ENCODE assay signal across 15 mouse cellular contexts in genomic region chr6:51754239-51754681, GRCm38 (mm10).
DNase-seq lines count a peak whose midpoint lies in the region; ATAC-seq and TF ChIP-seq lines count a peak whose summit lies in the region.
"Had no signal": no experiment of that assay in that cellular context is flagged by ENCODE, and none has a peak within 500 bp of the region (broad histone marks: within the 10 kb centered on the region; RNA-seq: fewer than 3 reads in every experiment).

No protein-coding gene starts in this region.

- no peaks in the 10 kb centered on the region for H3K36me3 ChIP-seq in hindbrain, embryonic 13.5 days
- no peaks in the 10 kb centered on the region for H3K36me3 ChIP-seq in intestine, postnatal 0 days (ENCODE audit: control insufficient read depth, insufficient read depth)
- H3K36me3 ChIP-seq: embryonic facial prominence, embryonic 10.5 days; heart, embryonic 13.5 days; intestine, embryonic 15.5 days; limb, embryonic 10.5 days had no signal

- no peaks in the 10 kb centered on the region for H3K9me3 ChIP-seq in hindbrain, embryonic 13.5 days
- H3K9me3 ChIP-seq in intestine, postnatal 0 days (ENCODE audit: control insufficient read depth): no peaks in the 10 kb centered on the region
- H3K9me3 ChIP-seq: embryonic facial prominence, embryonic 10.5 days; heart, embryonic 13.5 days; intestine, embryonic 15.5 days; limb, embryonic 10.5 days had no signal

- ATAC-seq in hindbrain, embryonic 13.5 days (ENCODE audit: low FRiP score): no peak
- no peak for ATAC-seq in intestine, postnatal 0 days
- ATAC-seq: intestine, embryonic 15.5 days; liver, postnatal 0 days had no signal

- H3K27me3 ChIP-seq in hindbrain, embryonic 13.5 days: no peaks in the 10 kb centered on the region
- H3K27me3 ChIP-seq in intestine, postnatal 0 days (replicated peaks; ENCODE audit: control insufficient read depth, insufficient read depth, low read length): no peaks in the 10 kb centered on the region
- H3K27me3 ChIP-seq: intestine, embryonic 15.5 days had no signal

- TF ChIP-seq CTCF in brain, embryonic 14.5 days (IDR thresholded peaks at IDR 0.05; ENCODE audit: borderline replicate concordance, extremely low read depth, insufficient read depth, insufficient read length): no peak
- TF ChIP-seq CTCF in intestine, postnatal 0 days (IDR thresholded peaks at IDR 0.05; ENCODE audit: low read depth): no peak
- TF ChIP-seq CTCF in lung, adult 2 months (IDR thresholded peaks at IDR 0.05; ENCODE audit: insufficient read depth, low read length): no peak

- no peak for TF ChIP-seq POLR2A in brain, embryonic 14.5 days (IDR thresholded peaks at IDR 0.05; ENCODE audit: borderline replicate concordance, extremely low read depth, insufficient read depth, insufficient read length, poor library complexity, severe bottlenecking)
- TF ChIP-seq POLR2A in lung, adult 2 months (IDR thresholded peaks at IDR 0.05; ENCODE audit: borderline replicate concordance, extremely low read depth, low read depth, low read length): no peak

- no peak overlapping the region for H3K4me2 ChIP-seq in hindbrain, embryonic 13.5 days
- no peak overlapping the region for H3K4me2 ChIP-seq in intestine, postnatal 0 days (replicated peaks; ENCODE audit: low read depth)
- H3K4me2 ChIP-seq: heart, embryonic 13.5 days; intestine, embryonic 15.5 days had no signal

- peak; percentile 62 for DNase-seq in heart, adult 11 months
- DNase-seq in heart, adult 18-20 months: no peak
- DNase-seq in brain, embryonic 14.5 days (ENCODE audit: low read depth): peak; percentile 81
- peak; percentile 21 to 36 for DNase-seq in layer of hippocampus, postnatal 25 days (ENCODE audit: extremely low spot score in 1 of 2, low spot score in 1 of 2)
- DNase-seq in lung, adult 2 months: no peak
- no peak for DNase-seq in spleen, postnatal 14 days (ENCODE audit: low spot score in 2 of 2)
- DNase-seq: liver, postnatal 0 days; thymus, postnatal 4 days had no signal

- H3K4me3 ChIP-seq in hindbrain, embryonic 13.5 days: no peak overlapping the region
- H3K4me3 ChIP-seq in intestine, postnatal 0 days (ENCODE audit: low read depth, low read length): no peak overlapping the region
- H3K4me3 ChIP-seq in lung, adult 2 months (replicated peaks; ENCODE audit: extremely low read depth, low read depth, low read length): no peak overlapping the region
- H3K4me3 ChIP-seq: embryonic facial prominence, embryonic 10.5 days; heart, embryonic 13.5 days; intestine, embryonic 15.5 days; limb, embryonic 10.5 days; megakaryocyte, embryonic 14.5 days had no signal

- 50% methylated on average over 8 of the region's 8 CpGs for WGBS in hindbrain, embryonic 13.5 days
- WGBS in intestine, postnatal 0 days: 70% methylated on average over 8 of the region's 8 CpGs
- WGBS in lung, adult 2 months: 75% methylated on average over 8 of the region's 8 CpGs

- H3K27ac ChIP-seq in hindbrain, embryonic 13.5 days: peak overlapping the region; percentile 83
- H3K27ac ChIP-seq in intestine, postnatal 0 days (ENCODE audit: low read depth, low read length): no peak overlapping the region
- H3K27ac ChIP-seq: embryonic facial prominence, embryonic 10.5 days; heart, embryonic 13.5 days; intestine, embryonic 15.5 days; limb, embryonic 10.5 days had no signal

- peaks cover 30% of the 10 kb centered on the region for H3K4me1 ChIP-seq in hindbrain, embryonic 13.5 days (replicated peaks)
- no peaks in the 10 kb centered on the region for H3K4me1 ChIP-seq in intestine, postnatal 0 days (replicated peaks; ENCODE audit: control insufficient read depth, insufficient read depth, low read length)
- no peaks in the 10 kb centered on the region for H3K4me1 ChIP-seq in lung, adult 2 months (ENCODE audit: control insufficient read depth, insufficient read depth, low read length)
- H3K4me1 ChIP-seq: intestine, embryonic 15.5 days had no signal

- 0 out of 2 replicates have a peak overlapping the region, but pooled peaks have one; percentile 31 for H3K9ac ChIP-seq in hindbrain, embryonic 13.5 days
- no peak overlapping the region for H3K9ac ChIP-seq in intestine, postnatal 0 days (ENCODE audit: low read depth, low read length)
- H3K9ac ChIP-seq: heart, embryonic 13.5 days; intestine, embryonic 15.5 days; liver, postnatal 0 days had no signal

Comparison
In these comparisons a context has a peak if more than half of its experiments do, and no peak if none do; other contexts are left out.
1. DNase-seq: peak in heart, adult 11 months (single experiment), brain, embryonic 14.5 days (single experiment) and layer of hippocampus, postnatal 25 days (2 of 2); none in heart, adult 18-20 months (0 of 2), lung, adult 2 months (single experiment) and spleen, postnatal 14 days (0 of 2).